Mouse (Mus musculus) heart, postnatal 36 days (tissue): ENCODE measurements at regions not wholly inside any gene's neighbourhood (a gene's known extent, or its start where the extent isn't known, plus 50 kb on each side); places are given as distances from the start of the nearest gene placed in this dataset.
A peak's percentile ranks its signal among the peaks of the same experiment; 100 is the strongest.

Experiments used
- DNase-seq, 2 experiments: peaks; one replicate each; pipeline ENCODE4 v3.0.0; 2021 to 2022
- intact Hi-C: fragments of 180-260 bp; cut with DNase I; formaldehyde crosslinking; loops from one replicate; pipeline ENCODE4 v1.15.1; 2025

- intact Hi-C loops = no loop called here
Observed at GRCm38 (mm10) chr6:67186537-67187274, 51.3 kb upstream of the Serbp1 start.

GRCm38 (mm10) chr6:67184662-67185061, 53.3 kb upstream of the Serbp1 start:
- intact Hi-C loops = no loop called here

More at GRCm38 (mm10) chr6:67186537-67187274, 51.3 kb upstream of the Serbp1 start:
- no peak for DNase-seq

GRCm38 (mm10) chr6:67183481-67184215, 54.3 kb upstream of the Serbp1 start:
- DNase-seq = no peak
- intact Hi-C loops = no loop called here

More at GRCm38 (mm10) chr6:67184662-67185061, 53.3 kb upstream of the Serbp1 start:
- no peak for DNase-seq

GRCm38 (mm10) chr6:67182453-67182852, 55.5 kb upstream of the Serbp1 start:
- intact Hi-C loops = no loop called here
- DNase-seq = no peak

- intact Hi-C loops = no loop called here
Observed at GRCm38 (mm10) chr6:67181459-67181858, 56.5 kb upstream of the Serbp1 start.

GRCm38 (mm10) chr6:67179416-67179815, 58.6 kb upstream of the Serbp1 start:
- intact Hi-C loops = loop anchor here (10.0 kb wide), 1 partner anchor 365 kb away; no protein-coding TSS in a partner anchor
- no peak for DNase-seq

More at GRCm38 (mm10) chr6:67181459-67181858, 56.5 kb upstream of the Serbp1 start:
- no peak for DNase-seq

- intact Hi-C loops = loop anchor here (10.0 kb wide), 1 partner anchor 366 kb away; no protein-coding TSS in a partner anchor
- no peak for DNase-seq
Observed at GRCm38 (mm10) chr6:67178531-67178930, 59.4 kb upstream of the Serbp1 start.

GRCm38 (mm10) chr6:67178101-67178500, 59.9 kb upstream of the Serbp1 start:
- DNase-seq = peak; percentile 27 to 29
- intact Hi-C loops = loop anchor here (10.0 kb wide), 1 partner anchor 367 kb away; no protein-coding TSS in a partner anchor

GRCm38 (mm10) chr6:67170674-67170946, 67.4 kb upstream of the Serbp1 start:
- intact Hi-C loops = loop anchor here (2.0 to 10.0 kb wide), 3 partner anchors 148 to 374 kb away; no protein-coding TSS in a partner anchor
- DNase-seq = no peak

GRCm38 (mm10) chr6:67169873-67170673, 67.9 kb upstream of the Serbp1 start:
- DNase-seq = peak; percentile 50 to 55
- intact Hi-C loops = loop anchor here (2.0 to 10.0 kb wide), 4 partner anchors 97 to 375 kb away; no protein-coding TSS in a partner anchor

- intact Hi-C loops = loop anchor here (5.0 kb wide), 1 partner anchor 98 kb away; no protein-coding TSS in a partner anchor
Observed at GRCm38 (mm10) chr6:67168803-67169202, 69.2 kb upstream of the Serbp1 start.

GRCm38 (mm10) chr6:67168031-67168777, 69.8 kb upstream of the Serbp1 start:
- intact Hi-C loops = loop anchor here (5.0 kb wide), 1 partner anchor 99 kb away; no protein-coding TSS in a partner anchor
- peak; percentile 33 to 41 for DNase-seq

More at GRCm38 (mm10) chr6:67168803-67169202, 69.2 kb upstream of the Serbp1 start:
- no peak for DNase-seq

- intact Hi-C loops = loop anchor here (5.0 kb wide), 1 partner anchor 102 kb away; no protein-coding TSS in a partner anchor
- DNase-seq = no peak
Observed at GRCm38 (mm10) chr6:67165091-67165490, 72.9 kb upstream of the Serbp1 start.

- intact Hi-C loops = no loop called here
- DNase-seq = no peak
Observed at GRCm38 (mm10) chr6:67163947-67164346, 74.0 kb upstream of the Serbp1 start.

GRCm38 (mm10) chr6:67162814-67163213, 75.2 kb upstream of the Serbp1 start:
- no peak for DNase-seq
- intact Hi-C loops = no loop called here

- no peak for DNase-seq
- intact Hi-C loops = no loop called here
Observed at GRCm38 (mm10) chr6:67161610-67162009, 76.4 kb upstream of the Serbp1 start.

GRCm38 (mm10) chr6:67160564-67160963, 77.4 kb upstream of the Serbp1 start:
- intact Hi-C loops = no loop called here

GRCm38 (mm10) chr6:67159726-67160523, 78.1 kb upstream of the Serbp1 start:
- intact Hi-C loops = loop anchor here (2.0 to 10.0 kb wide), 3 partner anchors 263 to 625 kb away; partner anchors contain the start of genes Gng12 and Mad2l1
- no peak for DNase-seq

More at GRCm38 (mm10) chr6:67160564-67160963, 77.4 kb upstream of the Serbp1 start:
- no peak for DNase-seq

- no peak for DNase-seq
- intact Hi-C loops = loop anchor here (2.0 to 10.0 kb wide), 3 partner anchors 262 to 624 kb away; partner anchors contain the start of genes Gng12 and Mad2l1
Observed at GRCm38 (mm10) chr6:67159224-67159623, 78.8 kb upstream of the Serbp1 start.
